Mouse (Mus musculus): ENCODE data around the gene Tepsin. TPM values are rescaled to one million over a fixed set of nuclear protein-coding genes. Genes with fewer than 3 reads are reported as not detected.

Gene Tepsin
- polyA plus RNA-seq, 1 experiment from 2014 or later: 22.0 TPM

GRCm38 (mm10) chr11:120052274-120052673 is 46.3 kb downstream of the Tepsin start:
- H3K4me3 ChIP-seq: no peak overlapping the region
- 71% methylated on average over 9 of the region's 9 CpGs for WGBS
- H3K4me2 ChIP-seq (replicated peaks): no peak overlapping the region
- no peaks in the 10 kb centered on the region for H3K36me3 ChIP-seq
- H3K27ac ChIP-seq: no peak overlapping the region
- H3K27me3 ChIP-seq: peaks cover 23% of the 10 kb centered on the region
- ATAC-seq (ENCODE audit: low FRiP score): no peak
- no peak overlapping the region for H3K9ac ChIP-seq
- peaks cover 31% of the 10 kb centered on the region for H3K4me1 ChIP-seq
- no peaks in the 10 kb centered on the region for H3K9me3 ChIP-seq (replicated peaks)

- ATAC-seq (ENCODE audit: low FRiP score): peak; percentile 35; the same call in 1 of the 2 replicates
- H3K9ac ChIP-seq: no peak overlapping the region
- peaks cover 33% of the 10 kb centered on the region for H3K4me1 ChIP-seq
- H3K27ac ChIP-seq: peak overlapping the region; percentile 35
- H3K27me3 ChIP-seq: peaks cover 31% of the 10 kb centered on the region
- H3K4me3 ChIP-seq: no peak overlapping the region
- no peak overlapping the region for H3K4me2 ChIP-seq (replicated peaks)
- no peaks in the 10 kb centered on the region for H3K9me3 ChIP-seq (replicated peaks)
- H3K36me3 ChIP-seq: no peaks in the 10 kb centered on the region
- WGBS: 40% methylated on average over 14 of the region's 14 CpGs
Observed at GRCm38 (mm10) chr11:120051124-120051811, 47.3 kb downstream of the Tepsin start.

GRCm38 (mm10) chr11:120049067-120049466 is 49.5 kb downstream of the Tepsin start:
- no peak overlapping the region for H3K4me3 ChIP-seq
- no peaks in the 10 kb centered on the region for H3K9me3 ChIP-seq (replicated peaks)
- peaks cover 40% of the 10 kb centered on the region for H3K27me3 ChIP-seq
- no peak overlapping the region for H3K4me2 ChIP-seq (replicated peaks)
- no peak overlapping the region for H3K27ac ChIP-seq
- H3K4me1 ChIP-seq: peaks cover 49% of the 10 kb centered on the region
- WGBS: 77% methylated on average over 8 of the region's 8 CpGs
- no peak overlapping the region for H3K9ac ChIP-seq
- H3K36me3 ChIP-seq: no peaks in the 10 kb centered on the region
- no peak for ATAC-seq (ENCODE audit: low FRiP score)

- 4% methylated on average over 23 of the region's 23 CpGs for WGBS
- Histone ChIP-seq H3K27me3 (peaks cover 40% of the 10 kb centered on the region), H3K27ac (0 out of 2 replicates have a peak overlapping the region, but pooled peaks have one; percentile 77)
Observed at GRCm38 (mm10) chr11:120048252-120048556, 50.3 kb downstream of the Tepsin start.

GRCm38 (mm10) chr11:120047531-120048251 is 50.8 kb downstream of the Tepsin start:
- Histone ChIP-seq H3K9ac (peak overlapping the region; percentile 86), H3K4me2 (replicated peaks) (peak overlapping the region; percentile 96), H3K9me3 (replicated peaks) (no peaks in the 10 kb centered on the region), H3K36me3 (no peaks in the 10 kb centered on the region), H3K4me3 (peak overlapping the region; percentile 67), H3K4me1 (peaks cover 49% of the 10 kb centered on the region), H3K27me3 (peaks cover 40% of the 10 kb centered on the region), H3K27ac (peak overlapping the region; percentile 77)
- 8% methylated on average over 23 of the region's 23 CpGs for WGBS
- peak; percentile 26; the same call in 1 of the 2 replicates for ATAC-seq (ENCODE audit: low FRiP score)

More at GRCm38 (mm10) chr11:120048252-120048556, 50.3 kb downstream of the Tepsin start:
- no peaks in the 10 kb centered on the region for H3K36me3 ChIP-seq
- peak overlapping the region; percentile 41; the same call in 1 of the 2 replicates for H3K9ac ChIP-seq
- H3K4me1 ChIP-seq: peaks cover 49% of the 10 kb centered on the region
- peak overlapping the region; percentile 96 for H3K4me2 ChIP-seq (replicated peaks)
- peak; percentile 24; the same call in 1 of the 2 replicates for ATAC-seq (ENCODE audit: low FRiP score)
- H3K4me3 ChIP-seq: peak overlapping the region; percentile 67
- no peaks in the 10 kb centered on the region for H3K9me3 ChIP-seq (replicated peaks)

GRCm38 (mm10) chr11:120046553-120047191 is 51.9 kb downstream of the Tepsin start, which contains the start of gene Aatk:
Gene Aatk (minus strand): TSS chr11:120047167.
- ATAC-seq (ENCODE audit: low FRiP score): peak; percentile 36; the same call in 1 of the 2 replicates
- Histone ChIP-seq H3K4me2 (replicated peaks) (peak within 1 kb of the TSS; percentile 96), H3K9me3 (replicated peaks) (no peaks in the 10 kb centered on the region), H3K4me1 (peaks cover 57% of the 10 kb centered on the region), H3K27ac (peak within 1 kb of the TSS; percentile 77), H3K27me3 (peaks cover 40% of the 10 kb centered on the region), H3K9ac (peak within 1 kb of the TSS; percentile 86), H3K4me3 (peak within 1 kb of the TSS; percentile 67), H3K36me3 (no peaks in the 10 kb centered on the region)
- WGBS: under 1% methylated on average over 60 of the region's 63 CpGs

GRCm38 (mm10) chr11:120045839-120046552 is 52.5 kb downstream of the Tepsin start:
- no peaks in the 10 kb centered on the region for H3K36me3 ChIP-seq
- 42% methylated on average over 11 of the region's 11 CpGs for WGBS
- H3K27ac ChIP-seq: peak overlapping the region; percentile 77
- peak overlapping the region; percentile 86 for H3K9ac ChIP-seq
- peak overlapping the region; percentile 67 for H3K4me3 ChIP-seq
- no peaks in the 10 kb centered on the region for H3K9me3 ChIP-seq (replicated peaks)
- H3K27me3 ChIP-seq: peaks cover 37% of the 10 kb centered on the region
- H3K4me2 ChIP-seq (replicated peaks): peak overlapping the region; percentile 96
- H3K4me1 ChIP-seq: peaks cover 53% of the 10 kb centered on the region
- ATAC-seq (ENCODE audit: low FRiP score): 0 out of 2 replicates have a peak, but pooled peaks have one; percentile 12

- WGBS: 55% methylated on average over 4 of the region's 4 CpGs
- Histone ChIP-seq H3K4me1 (peaks cover 54% of the 10 kb centered on the region), H3K4me3 (peak overlapping the region; percentile 67), H3K9ac (0 out of 2 replicates have a peak overlapping the region, but pooled peaks have one; percentile 86), H3K27ac (no peak overlapping the region), H3K9me3 (replicated peaks) (no peaks in the 10 kb centered on the region), H3K4me2 (replicated peaks) (peak overlapping the region; percentile 96), H3K27me3 (peaks cover 36% of the 10 kb centered on the region), H3K36me3 (no peaks in the 10 kb centered on the region)
- no peak for ATAC-seq (ENCODE audit: low FRiP score)
Observed at GRCm38 (mm10) chr11:120045341-120045740, 53.2 kb downstream of the Tepsin start.

GRCm38 (mm10) chr11:120042141-120042838 is 56.2 kb downstream of the Tepsin start:
- Histone ChIP-seq H3K9ac (no peak overlapping the region), H3K27ac (0 out of 2 replicates have a peak overlapping the region, but pooled peaks have one; percentile 8), H3K9me3 (replicated peaks) (no peaks in the 10 kb centered on the region), H3K4me3 (no peak overlapping the region), H3K36me3 (no peaks in the 10 kb centered on the region), H3K4me1 (peaks cover 46% of the 10 kb centered on the region), H3K27me3 (peaks cover 17% of the 10 kb centered on the region), H3K4me2 (replicated peaks) (no peak overlapping the region)
- ATAC-seq (ENCODE audit: low FRiP score): no peak
- 79% methylated on average over 7 of the region's 7 CpGs for WGBS

- ATAC-seq (ENCODE audit: low FRiP score): no peak
- Histone ChIP-seq H3K27me3 (peaks cover 11% of the 10 kb centered on the region), H3K4me1 (peaks cover 42% of the 10 kb centered on the region), H3K9me3 (replicated peaks) (no peaks in the 10 kb centered on the region), H3K4me3 (no peak overlapping the region), H3K9ac (peak overlapping the region; percentile 20; the same call in 1 of the 2 replicates), H3K4me2 (replicated peaks) (no peak overlapping the region), H3K27ac (no peak overlapping the region), H3K36me3 (no peaks in the 10 kb centered on the region)
- WGBS: 68% methylated on average over 13 of the region's 13 CpGs
Observed at GRCm38 (mm10) chr11:120041191-120042123, 57.1 kb downstream of the Tepsin start.

Data from hindbrain, embryonic 12.5 days (tissue).